Mouse (Mus musculus): ENCODE results near the gene Vti1a. TPM values are rescaled to one million over a fixed set of nuclear protein-coding genes. Genes with fewer than 3 reads are reported as not detected.
A peak's percentile ranks its signal among the peaks of the same experiment; 100 is the strongest.

Vti1a gene
- polyA plus RNA-seq, 1 experiment from 2014 or later: 32.7 TPM

DNA sequence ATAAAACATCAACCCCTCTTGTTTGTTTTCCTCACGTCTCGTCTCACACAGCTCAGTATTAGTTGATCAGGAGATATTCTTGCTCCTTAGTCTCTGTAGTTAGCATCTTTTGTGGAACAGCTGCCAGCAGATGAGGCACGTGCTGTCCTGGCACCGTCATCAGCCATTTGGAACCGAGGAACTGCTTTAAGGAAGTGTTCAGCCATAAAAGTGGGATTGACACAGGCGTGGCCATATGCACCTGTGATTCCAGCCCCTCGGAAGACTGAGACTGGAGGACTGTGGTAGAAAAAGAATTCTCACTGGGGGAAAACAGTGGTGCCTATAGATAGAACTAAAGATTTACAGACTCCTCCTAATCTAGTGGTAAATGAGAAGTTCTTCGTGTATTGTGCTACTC, 127.5 kb downstream of the Vti1a start:
- no peak overlapping the region for H3K4me3 ChIP-seq
- 85% methylated on average over 8 of the region's 8 CpGs for WGBS
- H3K27me3 ChIP-seq (ENCODE audit: low read depth, poor library complexity, severe bottlenecking): no peaks in the 10 kb centered on the region
- peaks cover 4% of the 10 kb centered on the region; the same call in 1 of the 2 replicates for H3K36me3 ChIP-seq
- DNase-seq (ENCODE audit: low spot score): no peak
- no peaks in the 10 kb centered on the region for H3K9me3 ChIP-seq (replicated peaks)
- no peak overlapping the region for H3K27ac ChIP-seq (replicated peaks)
- peaks cover 9% of the 10 kb centered on the region for H3K4me1 ChIP-seq

GRCm38 (mm10) chr19:55449084-55449483, 133.0 kb downstream of the Vti1a start:
- Histone ChIP-seq H3K27ac (replicated peaks) (0 out of 2 replicates have a peak overlapping the region, but pooled peaks have one; percentile 38), H3K36me3 (no peaks in the 10 kb centered on the region), H3K4me3 (no peak overlapping the region), H3K4me1 (peaks cover 23% of the 10 kb centered on the region), H3K27me3 (ENCODE audit: low read depth, poor library complexity, severe bottlenecking) (no peaks in the 10 kb centered on the region), H3K9me3 (replicated peaks) (no peaks in the 10 kb centered on the region)
- DNase-seq (ENCODE audit: low spot score): no peak
- WGBS: 73% methylated on average over 13 of the region's 13 CpGs

DNA sequence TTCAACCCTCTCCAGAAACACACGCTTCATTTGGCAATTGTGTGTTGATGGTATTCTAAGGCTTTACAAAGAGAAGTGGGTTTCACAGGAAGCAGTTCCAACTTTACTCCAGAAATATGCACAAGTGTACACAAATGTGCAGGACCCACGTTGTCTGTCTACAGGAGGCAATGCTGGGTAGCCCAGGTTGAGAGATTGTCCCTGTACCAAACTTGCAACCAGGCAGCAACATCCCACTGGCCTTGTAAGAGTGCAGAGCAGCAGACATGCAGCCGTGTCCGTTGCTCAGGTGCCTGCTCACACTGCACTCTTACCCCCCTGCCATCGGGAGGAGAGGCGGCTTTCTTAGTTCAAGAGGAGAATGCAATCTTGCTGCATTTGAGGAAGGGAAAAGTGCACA, 133.4 kb downstream of the Vti1a start:
- Histone ChIP-seq H3K4me1 (peaks cover 23% of the 10 kb centered on the region), H3K9me3 (replicated peaks) (no peaks in the 10 kb centered on the region), H3K27me3 (ENCODE audit: low read depth, poor library complexity, severe bottlenecking) (no peaks in the 10 kb centered on the region), H3K4me3 (no peak overlapping the region), H3K27ac (replicated peaks) (peak overlapping the region; percentile 38; the same call in 1 of the 2 replicates), H3K36me3 (no peaks in the 10 kb centered on the region)
- 66% methylated on average over 6 of the region's 6 CpGs for WGBS
- DNase-seq (ENCODE audit: low spot score): no peak

DNA sequence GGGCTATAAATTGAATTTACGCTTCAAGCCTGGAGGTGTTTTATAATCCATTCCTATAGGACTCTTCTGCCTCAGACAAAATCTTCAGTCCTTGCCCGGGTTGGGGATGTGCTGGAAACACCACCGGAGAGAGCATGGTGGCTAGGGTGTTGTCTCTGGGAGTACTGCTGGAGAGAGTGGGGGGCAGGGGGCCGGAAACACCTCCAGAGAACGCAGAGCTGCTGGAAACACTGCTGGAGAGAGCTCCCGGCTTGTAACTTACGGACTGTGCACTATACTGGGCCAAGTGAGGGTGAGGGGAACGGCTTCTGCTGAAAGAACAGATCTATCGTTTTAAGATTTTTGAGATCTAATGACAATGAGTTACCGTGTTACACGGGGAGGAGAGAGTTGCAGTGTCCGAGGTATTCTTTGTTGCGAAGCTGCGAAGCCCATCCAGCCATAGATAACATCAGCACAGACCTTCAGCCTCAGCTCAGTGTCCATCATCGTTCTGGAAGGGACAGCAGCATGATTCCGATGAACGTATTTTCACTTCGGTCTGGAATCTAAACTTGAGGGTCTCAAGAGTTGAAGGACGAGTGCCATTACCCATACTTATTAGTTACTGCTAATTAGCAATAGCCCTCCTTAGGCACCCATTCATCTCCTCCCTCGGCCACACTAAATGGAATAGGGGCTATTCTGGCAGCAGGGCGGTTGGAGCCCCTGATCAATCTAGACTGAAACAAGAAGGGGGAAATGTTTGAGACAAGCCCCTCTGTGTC, 140.4 kb downstream of the Vti1a start:
- WGBS: 66% methylated on average over 21 of the region's 21 CpGs
- DNase-seq (ENCODE audit: low spot score): no peak

GRCm38 (mm10) chr19:55461963-55462362, 145.9 kb downstream of the Vti1a start:
- Histone ChIP-seq H3K4me1 (peaks cover 12% of the 10 kb centered on the region; the same call in 1 of the 2 replicates), H3K9me3 (replicated peaks) (no peaks in the 10 kb centered on the region), H3K27me3 (ENCODE audit: low read depth, poor library complexity, severe bottlenecking) (no peaks in the 10 kb centered on the region), H3K4me3 (no peak overlapping the region), H3K36me3 (no peaks in the 10 kb centered on the region), H3K27ac (replicated peaks) (no peak overlapping the region)
- WGBS: 95% methylated on average over 12 of the region's 12 CpGs
- DNase-seq (ENCODE audit: low spot score): no peak

More for the DNA sequence above, 140.4 kb downstream of the Vti1a start:
- Histone ChIP-seq H3K9me3 (replicated peaks) (no peaks in the 10 kb centered on the region), H3K4me3 (no peak overlapping the region), H3K4me1 (peaks cover 19% of the 10 kb centered on the region), H3K36me3 (no peaks in the 10 kb centered on the region), H3K27ac (replicated peaks) (peak overlapping the region; percentile 63), H3K27me3 (ENCODE audit: low read depth, poor library complexity, severe bottlenecking) (no peaks in the 10 kb centered on the region)

DNA sequence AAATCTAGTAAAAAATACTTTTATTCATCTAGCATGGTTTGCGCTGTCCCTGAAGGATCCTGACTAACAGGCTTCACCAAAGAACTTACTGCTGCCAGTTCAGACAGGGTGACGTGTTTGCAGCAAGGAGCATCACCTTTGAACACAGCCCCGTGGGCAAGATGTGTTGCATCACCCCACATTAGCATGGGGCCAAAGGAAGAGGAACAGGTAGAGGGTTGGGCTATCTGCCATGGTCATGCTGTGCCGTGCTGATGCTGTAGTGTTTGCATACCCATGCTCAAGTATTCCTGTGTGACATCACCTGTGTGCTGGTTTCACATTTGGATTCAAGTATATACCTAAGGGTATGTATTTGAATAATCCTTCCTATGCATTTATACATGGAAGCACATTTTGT, 147.6 kb downstream of the Vti1a start:
- H3K27me3 ChIP-seq (ENCODE audit: low read depth, poor library complexity, severe bottlenecking): no peaks in the 10 kb centered on the region
- DNase-seq (ENCODE audit: low spot score): no peak
- H3K4me3 ChIP-seq: no peak overlapping the region
- WGBS: 93% methylated on average over 4 of the region's 4 CpGs
- no peaks in the 10 kb centered on the region for H3K9me3 ChIP-seq (replicated peaks)
- peaks cover 19% of the 10 kb centered on the region for H3K4me1 ChIP-seq
- H3K36me3 ChIP-seq: no peaks in the 10 kb centered on the region
- no peak overlapping the region for H3K27ac ChIP-seq (replicated peaks)

GRCm38 (mm10) chr19:55469301-55470051, 153.4 kb downstream of the Vti1a start:
- DNase-seq (ENCODE audit: low spot score): no peak
- Histone ChIP-seq H3K9me3 (replicated peaks) (no peaks in the 10 kb centered on the region), H3K4me3 (peak overlapping the region; percentile 16), H3K27me3 (ENCODE audit: low read depth, poor library complexity, severe bottlenecking) (no peaks in the 10 kb centered on the region), H3K36me3 (no peaks in the 10 kb centered on the region), H3K4me1 (peaks cover 49% of the 10 kb centered on the region), H3K27ac (replicated peaks) (peak overlapping the region; percentile 74)
- 49% methylated on average over 21 of the region's 21 CpGs for WGBS

DNA sequence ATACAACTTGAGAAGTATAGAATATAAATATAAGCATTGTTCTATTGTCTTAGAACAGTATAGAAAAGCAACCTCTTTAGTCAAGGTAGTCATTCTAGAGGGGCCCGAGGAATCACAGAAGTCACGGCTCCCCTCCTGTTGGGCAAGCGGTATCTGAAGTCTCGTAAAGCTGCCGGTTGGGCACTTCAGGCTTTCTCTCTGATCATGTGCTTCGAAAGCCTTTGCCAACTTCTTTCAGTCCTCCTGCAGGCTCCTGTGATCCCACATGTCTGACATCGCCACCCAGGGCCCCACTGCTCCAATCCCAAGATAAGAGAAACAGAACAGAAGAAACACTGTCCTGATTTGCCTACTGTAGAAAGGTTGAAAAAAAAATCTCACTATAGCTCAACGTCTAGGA, 156.5 kb downstream of the Vti1a start:
- no peak overlapping the region for H3K4me3 ChIP-seq
- H3K9me3 ChIP-seq (replicated peaks): no peaks in the 10 kb centered on the region
- WGBS: 92% methylated on average over 8 of the region's 8 CpGs
- peaks cover 44% of the 10 kb centered on the region for H3K4me1 ChIP-seq
- DNase-seq (ENCODE audit: low spot score): no peak
- H3K36me3 ChIP-seq: no peaks in the 10 kb centered on the region
- H3K27me3 ChIP-seq (ENCODE audit: low read depth, poor library complexity, severe bottlenecking): no peaks in the 10 kb centered on the region
- 0 out of 2 replicates have a peak overlapping the region, but pooled peaks have one; percentile 42 for H3K27ac ChIP-seq (replicated peaks)

DNA sequence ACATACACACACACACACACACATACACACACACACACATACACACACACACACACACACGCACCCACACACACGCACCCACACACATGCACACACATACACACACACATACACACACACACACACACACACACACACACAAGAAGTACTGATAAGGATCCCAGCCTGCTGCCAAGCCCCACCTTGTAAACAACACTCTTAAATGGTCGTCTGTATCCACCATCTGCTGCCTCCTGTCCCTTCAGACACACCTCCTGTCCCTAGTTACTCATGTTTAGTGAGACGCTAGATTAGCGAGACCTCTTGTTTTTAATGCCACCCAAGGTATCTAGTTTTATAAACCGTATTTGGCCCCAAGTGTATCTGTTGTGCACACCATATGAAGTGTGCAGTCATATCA, 158.1 kb downstream of the Vti1a start:
- no peak for DNase-seq (ENCODE audit: low spot score)
- WGBS: 81% methylated on average over 6 of the region's 6 CpGs
- H3K4me1 ChIP-seq: peaks cover 30% of the 10 kb centered on the region
- no peaks in the 10 kb centered on the region for H3K36me3 ChIP-seq
- H3K9me3 ChIP-seq (replicated peaks): no peaks in the 10 kb centered on the region
- no peak overlapping the region for H3K27ac ChIP-seq (replicated peaks)
- no peaks in the 10 kb centered on the region for H3K27me3 ChIP-seq (ENCODE audit: low read depth, poor library complexity, severe bottlenecking)
- no peak overlapping the region for H3K4me3 ChIP-seq

- Histone ChIP-seq H3K4me1 (peaks cover 16% of the 10 kb centered on the region), H3K36me3 (no peaks in the 10 kb centered on the region), H3K27me3 (ENCODE audit: low read depth, poor library complexity, severe bottlenecking) (no peaks in the 10 kb centered on the region), H3K9me3 (replicated peaks) (no peaks in the 10 kb centered on the region), H3K27ac (replicated peaks) (no peak overlapping the region), H3K4me3 (no peak overlapping the region)
- DNase-seq (ENCODE audit: low spot score): no peak
- 93% methylated on average over 5 of the region's 5 CpGs for WGBS
These were observed 164.4 kb downstream of the Vti1a start for GRCm38 (mm10) chr19:55480526-55480925.

DNA sequence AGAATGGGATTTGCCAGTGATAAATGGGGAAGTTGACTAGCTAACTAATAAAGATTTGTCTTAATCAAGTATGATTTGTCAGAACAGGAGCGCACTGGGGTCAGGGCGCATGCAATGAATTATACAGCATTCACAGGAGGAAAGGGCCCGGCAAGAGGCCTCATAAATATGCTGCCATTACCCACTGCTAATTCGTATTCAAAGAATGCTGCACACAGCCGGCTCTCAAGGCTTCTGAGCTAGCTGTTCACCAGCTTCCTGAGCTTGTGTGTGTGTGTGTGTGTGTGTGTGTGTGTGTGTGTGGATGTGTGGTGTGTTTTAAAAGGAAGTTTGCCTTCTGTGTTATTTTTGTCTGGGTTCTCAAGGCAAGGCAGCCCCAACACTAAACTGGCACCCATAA, 165.2 kb downstream of the Vti1a start:
- Histone ChIP-seq H3K27ac (replicated peaks) (peak overlapping the region; percentile 55), H3K4me3 (no peak overlapping the region), H3K36me3 (no peaks in the 10 kb centered on the region), H3K9me3 (replicated peaks) (no peaks in the 10 kb centered on the region), H3K4me1 (peaks cover 16% of the 10 kb centered on the region), H3K27me3 (ENCODE audit: low read depth, poor library complexity, severe bottlenecking) (no peaks in the 10 kb centered on the region)
- 54% methylated on average over 5 of the region's 5 CpGs for WGBS
- no peak for DNase-seq (ENCODE audit: low spot score)

- H3K4me3 ChIP-seq: no peak overlapping the region
- 87% methylated on average over 5 of the region's 5 CpGs for WGBS
- H3K9me3 ChIP-seq (replicated peaks): no peaks in the 10 kb centered on the region
- H3K36me3 ChIP-seq: no peaks in the 10 kb centered on the region
- no peak for DNase-seq (ENCODE audit: low spot score)
- H3K27me3 ChIP-seq (ENCODE audit: low read depth, poor library complexity, severe bottlenecking): no peaks in the 10 kb centered on the region
- H3K4me1 ChIP-seq: peaks cover 16% of the 10 kb centered on the region
- H3K27ac ChIP-seq (replicated peaks): no peak overlapping the region
These were observed 167.4 kb downstream of the Vti1a start for GRCm38 (mm10) chr19:55483526-55483925.

DNA sequence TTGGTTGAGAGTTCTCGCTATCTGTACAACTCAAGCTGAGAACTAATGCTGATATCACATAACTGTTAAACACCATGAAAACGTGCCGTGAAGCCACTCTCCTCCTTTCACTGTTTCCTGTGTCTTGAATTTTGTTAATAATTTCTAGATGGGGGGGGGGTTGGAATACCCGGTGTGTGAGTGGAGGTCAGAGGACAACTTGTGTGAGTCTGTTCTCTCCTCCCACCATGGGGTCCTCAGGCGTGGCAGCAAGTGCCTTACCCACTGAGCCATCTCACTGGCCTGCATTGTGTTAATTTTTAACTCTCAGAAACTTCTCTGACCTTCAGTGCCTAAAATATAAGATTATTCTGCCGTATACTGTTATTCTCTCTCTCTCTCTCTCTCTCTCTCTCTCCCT, 168.5 kb downstream of the Vti1a start:
- no peaks in the 10 kb centered on the region for H3K27me3 ChIP-seq (ENCODE audit: low read depth, poor library complexity, severe bottlenecking)
- H3K4me1 ChIP-seq: peaks cover 16% of the 10 kb centered on the region
- H3K36me3 ChIP-seq: no peaks in the 10 kb centered on the region
- WGBS: 85% methylated on average over 6 of the region's 6 CpGs
- no peak overlapping the region for H3K27ac ChIP-seq (replicated peaks)
- no peak overlapping the region for H3K4me3 ChIP-seq
- H3K9me3 ChIP-seq (replicated peaks): no peaks in the 10 kb centered on the region
- no peak for DNase-seq (ENCODE audit: low spot score)

Data from midbrain, embryonic 10.5 days (tissue).